Mouse (Mus musculus) spleen, postnatal 36 days (tissue): Measurements from ENCODE around the gene Tmem205.

ENCODE experiments used
- DNase-seq, 2 experiments: peaks; one replicate each; pipeline ENCODE4 v3.0.0; 2022; ENCODE audit warnings: low spot score in 2 of 2, mixed read lengths in 1 of 2

The Tmem205 gene

GRCm38 (mm10) chr9:21944267-21944666, 16.9 kb upstream of the Tmem205 start:
- DNase-seq, result no peak

DNA sequence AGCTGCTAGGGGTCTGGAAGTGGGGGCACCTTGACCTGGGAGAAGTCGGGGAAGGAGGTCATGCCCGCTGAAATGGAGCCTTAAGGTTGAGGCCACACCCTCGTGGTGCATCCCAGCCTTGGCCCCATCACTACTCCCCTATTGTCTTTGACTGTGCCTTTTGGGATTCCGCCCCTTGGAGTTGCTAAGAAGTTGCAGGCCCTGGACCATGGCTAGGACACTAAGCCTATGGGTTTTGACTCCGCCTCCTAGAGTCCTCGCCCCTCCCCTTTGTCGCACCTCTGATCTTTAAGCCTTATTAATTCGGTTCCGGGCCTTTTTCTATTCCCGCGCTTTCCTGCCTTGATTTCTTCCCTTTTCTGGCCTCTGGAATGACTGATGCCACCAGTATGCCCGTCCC, 16.3 kb upstream of the Tmem205 start:
- no peak for DNase-seq

DNA sequence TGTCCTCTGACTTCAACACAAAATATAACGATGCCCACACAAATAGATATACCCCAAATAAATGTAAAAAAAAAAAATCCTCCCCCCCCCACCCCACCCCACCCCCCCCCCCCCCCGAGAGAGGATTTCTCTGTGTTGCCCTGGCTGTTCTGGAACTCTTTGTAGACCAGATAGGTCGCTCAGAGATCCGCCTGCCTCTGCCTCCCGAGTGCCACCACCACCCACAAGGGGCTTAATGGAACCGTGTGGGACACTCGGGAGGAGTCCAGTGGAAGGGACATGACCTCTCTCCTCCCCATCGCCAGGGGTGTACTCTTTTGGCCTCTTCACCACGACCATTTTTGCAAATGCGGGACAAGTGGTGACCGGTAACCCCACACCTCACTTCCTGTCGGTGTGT, 15.7 kb upstream of the Tmem205 start:
- DNase-seq, result no peak

DNA sequence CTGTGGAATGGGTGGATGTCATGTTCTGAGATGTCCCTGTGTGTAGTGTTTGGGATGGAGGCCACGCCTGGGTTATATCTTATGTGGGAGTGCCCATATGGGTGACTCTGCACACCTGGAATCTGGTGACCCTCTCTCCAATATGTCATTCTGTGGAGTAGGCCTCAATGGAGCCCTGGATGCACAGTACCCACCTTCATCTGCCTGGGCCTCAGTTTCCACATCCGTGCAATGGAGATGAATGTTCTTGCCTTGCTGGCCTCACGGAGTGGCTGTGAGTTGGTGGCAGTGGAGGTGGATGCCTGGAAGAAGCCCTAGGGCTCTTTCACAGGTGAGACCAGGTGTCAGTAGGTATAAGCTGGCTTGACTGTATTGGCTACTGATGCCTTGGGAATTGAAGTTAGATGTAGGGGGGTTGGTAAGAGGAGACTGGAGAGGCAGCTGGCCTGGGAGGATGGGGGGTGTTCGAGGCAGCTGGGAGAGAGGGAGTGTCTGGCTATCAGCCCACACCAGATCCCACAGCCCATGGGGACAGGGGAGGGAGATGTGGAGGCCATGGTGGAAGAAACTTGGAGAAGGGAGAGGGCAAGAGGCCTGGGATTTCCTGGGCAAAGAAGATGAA, 11.0 kb upstream of the Tmem205 start:
- no peak for DNase-seq

DNA sequence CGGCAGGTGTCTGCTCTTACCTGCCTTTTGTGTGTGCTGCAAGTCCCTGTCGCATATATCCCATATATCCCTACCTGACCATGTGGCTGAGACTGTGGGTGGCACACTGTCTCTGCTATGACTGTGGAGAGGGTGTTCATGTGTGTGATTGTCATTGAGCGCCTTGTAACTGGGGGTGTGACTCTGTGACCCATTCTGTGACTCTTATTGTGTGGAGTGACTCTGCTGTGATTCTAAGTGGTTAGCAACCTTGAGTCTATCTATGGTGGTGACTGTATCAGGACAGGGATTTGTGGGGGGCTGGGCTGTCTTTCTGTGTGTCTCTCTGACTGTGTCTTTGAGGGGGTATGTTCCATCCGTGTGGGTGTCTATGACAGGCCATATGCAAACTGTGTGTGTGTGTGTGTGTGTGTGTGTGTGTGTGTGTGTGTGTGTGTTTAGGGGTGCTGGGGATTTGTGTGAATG, 10.4 kb upstream of the Tmem205 start:
- DNase-seq, result no peak

DNA sequence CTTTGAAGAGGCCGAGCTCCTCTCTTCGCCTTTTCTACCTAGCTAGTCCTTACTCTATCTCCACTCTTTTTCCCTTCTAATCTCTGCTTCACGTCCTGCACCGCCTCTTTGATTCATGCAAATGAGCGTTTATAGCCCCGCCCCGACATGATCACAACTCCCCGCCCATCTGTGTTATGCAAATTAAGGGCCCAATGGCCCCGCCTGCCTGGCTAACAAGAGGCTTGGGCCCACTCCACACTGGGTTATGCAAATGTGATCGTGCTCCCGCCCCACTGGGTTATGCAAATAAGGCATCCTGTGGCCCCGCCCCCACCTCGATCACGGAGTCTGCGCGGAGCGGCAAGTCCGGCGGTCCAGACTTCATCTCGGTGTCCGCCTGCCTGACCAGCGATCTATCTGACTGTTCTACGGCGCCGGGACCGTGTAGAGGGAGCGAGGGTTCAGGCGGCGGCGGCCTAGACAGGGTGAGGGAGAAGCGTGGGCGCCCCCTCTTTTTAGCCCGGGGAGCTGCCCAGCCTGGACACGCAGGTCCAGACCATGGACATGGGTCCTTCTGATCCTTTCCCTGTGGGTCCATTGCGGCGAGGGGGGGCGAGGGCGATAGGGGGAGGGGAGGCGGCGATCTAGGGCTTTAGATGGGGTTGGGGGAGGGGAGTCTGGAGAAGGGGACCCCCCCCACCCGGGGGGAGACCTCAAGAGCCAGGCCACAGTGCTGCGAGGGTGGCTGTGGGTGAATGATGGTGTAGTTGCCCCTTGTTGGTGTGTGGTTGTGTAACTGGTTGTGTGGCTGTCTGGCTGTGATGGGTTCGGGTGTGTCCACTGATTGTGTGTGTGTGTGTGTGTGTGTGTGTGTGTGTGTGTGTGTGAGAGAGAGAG, 9.6 kb upstream of the Tmem205 start, which contains the start of gene Plppr2:
Plppr2 (plus strand) TSS at position 342 of the 879 bp plus-strand sequence.
- DNase-seq, result peak; percentile 79 to 87

GRCm38 (mm10) chr9:21935466-21936131, 8.2 kb upstream of the Tmem205 start:
- DNase-seq, result no peak

DNA sequence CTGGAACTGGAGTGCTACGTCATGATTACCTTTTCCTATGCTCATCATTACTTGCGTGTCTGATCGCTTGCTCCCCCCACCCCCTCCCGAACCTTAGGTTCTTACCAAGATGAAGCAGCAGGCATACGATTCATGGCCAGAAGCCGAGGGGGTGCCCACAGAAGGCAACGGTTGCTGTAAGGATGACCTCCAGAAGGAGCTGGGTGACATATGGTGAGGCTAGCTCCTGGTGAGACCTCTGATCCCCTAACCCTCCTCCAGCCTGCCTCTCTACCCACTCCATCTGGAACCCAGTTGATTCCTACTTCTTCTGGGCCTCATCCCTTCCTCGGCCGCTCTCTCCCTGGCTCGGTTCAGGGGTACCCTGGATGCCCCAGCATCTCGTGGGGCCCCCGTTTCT, 6.7 kb upstream of the Tmem205 start:
- DNase-seq, result no peak

GRCm38 (mm10) chr9:21932445-21933137, 5.2 kb upstream of the Tmem205 start:
- no peak for DNase-seq

- no peak for DNase-seq
Observed at GRCm38 (mm10) chr9:21932006-21932405, 4.7 kb upstream of the Tmem205 start.

DNA sequence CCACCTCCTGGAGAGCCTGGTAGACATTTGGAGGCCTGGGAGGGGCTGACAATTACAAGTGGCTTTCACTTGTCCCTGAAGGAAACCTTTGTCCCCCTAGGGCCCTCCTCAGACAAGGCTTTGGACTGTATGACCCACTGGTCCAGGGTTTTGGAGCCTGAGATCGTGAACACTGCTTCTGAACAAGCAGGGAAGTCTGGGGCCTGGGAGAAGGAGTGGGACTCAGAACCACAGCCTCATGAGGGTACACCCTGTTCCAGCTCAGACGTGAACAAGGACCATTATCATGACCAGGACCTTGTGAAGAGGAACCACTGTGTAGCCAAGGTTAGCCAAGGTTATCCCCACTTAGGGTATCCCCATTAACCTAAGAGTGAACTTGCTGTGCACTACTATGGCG, 1.9 kb upstream of the Tmem205 start:
- no peak for DNase-seq

DNA sequence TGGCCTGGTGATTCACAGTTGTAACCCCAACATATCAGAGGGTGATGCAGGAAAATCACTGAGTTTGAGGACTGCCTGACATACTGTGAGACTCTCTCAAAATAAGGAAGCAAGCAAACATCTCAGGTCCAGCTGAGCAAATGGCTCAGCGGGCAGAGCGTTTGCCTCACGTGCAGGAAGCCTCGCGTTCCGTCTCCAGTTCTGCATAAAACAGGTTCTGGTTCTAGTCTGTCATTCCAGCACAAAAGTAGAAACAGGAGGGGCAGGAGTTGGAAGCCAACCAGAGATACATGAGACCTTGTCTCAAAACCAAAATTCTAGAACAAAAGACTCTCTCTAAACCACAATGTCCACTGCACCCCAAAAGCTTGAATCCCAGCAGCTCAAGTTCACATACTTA, 572 bp downstream of the Tmem205 start:
- no peak for DNase-seq

GRCm38 (mm10) chr9:21926155-21926554, 1.2 kb downstream of the Tmem205 start:
- no peak for DNase-seq

DNA sequence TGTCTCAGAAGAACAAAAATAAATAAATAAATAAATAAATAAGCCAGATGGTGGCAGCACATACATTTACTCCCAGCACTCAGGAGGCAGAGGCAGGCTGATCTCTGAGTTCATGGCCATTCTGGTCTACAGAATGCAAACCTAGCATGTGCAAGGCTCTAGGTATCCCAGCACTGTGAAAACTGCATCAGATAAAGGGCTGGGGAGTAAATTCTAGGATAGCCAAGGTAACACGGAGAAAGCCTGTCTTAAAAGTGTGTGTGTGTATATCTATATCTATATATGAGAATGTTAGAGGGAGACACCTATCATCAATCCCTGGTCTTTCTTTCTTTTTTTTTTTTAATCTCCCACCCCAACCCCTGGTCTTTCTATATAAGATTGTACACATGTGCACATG, 1.9 kb downstream of the Tmem205 start:
- no peak for DNase-seq

GRCm38 (mm10) chr9:21925034-21925433, 2.3 kb downstream of the Tmem205 start:
- no peak for DNase-seq

GRCm38 (mm10) chr9:21924099-21924493, 3.3 kb downstream of the Tmem205 start:
- DNase-seq, result peak; percentile 60 to 73

- no peak for DNase-seq
Observed at GRCm38 (mm10) chr9:21923490-21924098, 3.8 kb downstream of the Tmem205 start.

- DNase-seq, result no peak
Observed at GRCm38 (mm10) chr9:21923036-21923435, 4.3 kb downstream of the Tmem205 start.

DNA sequence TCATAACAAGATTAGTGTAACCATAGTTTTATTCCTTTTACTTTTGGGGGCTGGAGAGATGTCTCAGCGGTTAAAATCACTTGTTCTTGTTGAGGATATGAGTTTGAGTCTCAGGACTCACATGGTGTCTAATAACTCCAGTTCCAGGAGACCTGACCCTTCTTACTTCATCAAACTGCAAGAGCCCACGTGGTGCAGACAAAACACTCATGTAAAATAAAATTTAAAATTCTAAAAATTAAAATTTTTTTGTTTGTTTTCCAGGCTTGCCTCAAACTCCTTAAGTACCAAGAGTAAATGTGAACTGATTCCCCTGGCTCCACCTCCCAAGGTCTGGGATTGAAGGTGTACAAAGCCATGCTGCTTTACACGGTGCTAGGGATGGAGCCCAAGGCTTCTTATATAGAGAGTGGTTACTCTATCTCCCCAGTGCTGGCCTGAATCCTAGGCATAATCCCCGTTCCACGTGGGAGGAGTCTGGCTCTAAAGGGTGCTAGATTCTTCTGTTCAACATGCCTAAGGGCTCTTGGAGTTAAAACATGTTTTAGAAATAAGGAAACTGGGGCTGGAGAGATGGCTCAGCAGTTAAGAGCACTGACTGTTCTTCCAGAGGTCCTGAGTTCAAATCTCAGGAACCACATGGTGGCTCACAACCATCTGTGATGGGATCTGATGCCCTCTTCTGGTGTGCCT, 8.5 kb downstream of the Tmem205 start:
- no peak for DNase-seq

- peak; percentile 94 to 95 for DNase-seq
Observed at GRCm38 (mm10) chr9:21918035-21918592, 9.2 kb downstream of the Tmem205 start, which contains the start of gene Rab3d. Rab3d (minus strand) TSS chr9:21918192.
